Comparison of ENCODE assay signal across 8 mouse cellular contexts in genomic region chr6:56715270-56715666, GRCm38 (mm10). TPM values are rescaled to one million over a fixed set of nuclear protein-coding genes. Genes with fewer than 3 reads are reported as not detected.
DNase-seq lines count a peak whose midpoint lies in the region; ATAC-seq and TF ChIP-seq lines count a peak whose summit lies in the region.

No protein-coding gene starts in this region.

- no peak for TF ChIP-seq CTCF in forebrain, postnatal 0 days (IDR thresholded peaks at IDR 0.05; ENCODE audit: low read depth)

- intact Hi-C loops in left cerebral cortex, postnatal 4 days (cut with DNase I), result no loop called here

- peak overlapping the region; percentile 48 for H3K4me2 ChIP-seq in neural tube, embryonic 11.5 days (ENCODE audit: low read depth)
- H3K4me2 ChIP-seq in forebrain, postnatal 0 days (ENCODE audit: low read depth), result peak overlapping the region; percentile 64
- peak overlapping the region; percentile 57 for H3K4me2 ChIP-seq in limb, embryonic 14.5 days (replicated peaks; ENCODE audit: low read depth, low read length, severe bottlenecking)
- peak overlapping the region; percentile 83 for H3K4me2 ChIP-seq in midbrain, embryonic 16.5 days (ENCODE audit: low read length)

- no peak for DNase-seq in neural tube, embryonic 11.5 days (ENCODE audit: low spot score)
- no peak for DNase-seq in neural tube, embryonic 10.5 days (ENCODE audit: extremely low spot score, low spot score)
- peak; percentile 82 for DNase-seq in forebrain, postnatal 0 days
- peak; percentile 58 for DNase-seq in limb, embryonic 14.5 days (ENCODE audit: low spot score)
- no peak for DNase-seq in left cerebral cortex, postnatal 4 days
- DNase-seq in adrenal gland, adult (ENCODE audit: inconsistent age in 2 of 2, low spot score in 1 of 2), result no peak

- no peaks in the 10 kb centered on the region for H3K27me3 ChIP-seq in neural tube, embryonic 11.5 days (ENCODE audit: control insufficient read depth, insufficient read depth, low read length)
- H3K27me3 ChIP-seq in forebrain, postnatal 0 days (ENCODE audit: insufficient read depth, low read length), result no peaks in the 10 kb centered on the region
- H3K27me3 ChIP-seq in limb, embryonic 14.5 days (ENCODE audit: control insufficient read depth, insufficient read depth, low read length), result no peaks in the 10 kb centered on the region
- H3K27me3 ChIP-seq in midbrain, embryonic 16.5 days (ENCODE audit: control insufficient read depth, insufficient read depth, low read depth, low read length), result no peaks in the 10 kb centered on the region

- WGBS in neural tube, embryonic 11.5 days, result under 1% methylated on average over 25 of the region's 25 CpGs
- under 1% methylated on average over 25 of the region's 25 CpGs for WGBS in forebrain, postnatal 0 days
- WGBS in limb, embryonic 14.5 days, result under 1% methylated on average over 25 of the region's 25 CpGs
- WGBS in midbrain, embryonic 16.5 days, result 0% methylated on average over 25 of the region's 25 CpGs

- ATAC-seq in neural tube, embryonic 11.5 days (ENCODE audit: insufficient read depth, low FRiP score, low TSS enrichment), result peak; percentile 56; the same call in 1 of the 2 replicates
- peak; percentile 30 for ATAC-seq in activated CD4-positive, CD25-positive, alpha-beta regulatory T cell, adult 4 months
- no peak; the same call in 1 of the 2 replicates for ATAC-seq in forebrain, postnatal 0 days
- peak; percentile 21 for ATAC-seq in limb, embryonic 14.5 days (ENCODE audit: low FRiP score, low read depth)
- ATAC-seq in midbrain, embryonic 16.5 days, result peak; percentile 76; the same call in 1 of the 2 replicates

- TF ChIP-seq POLR2A in limb, embryonic 14.5 days (IDR thresholded peaks at IDR 0.05; ENCODE audit: borderline replicate concordance, extremely low read depth, insufficient read depth, insufficient read length), result no peak

- peak overlapping the region; percentile 62 for H3K4me3 ChIP-seq in neural tube, embryonic 11.5 days (ENCODE audit: low read depth, low read length)
- peak overlapping the region; percentile 88 for H3K4me3 ChIP-seq in forebrain, postnatal 0 days (ENCODE audit: low read depth, low read length)
- H3K4me3 ChIP-seq in limb, embryonic 14.5 days (replicated peaks; ENCODE audit: low read length), result peak overlapping the region; percentile 77
- peak overlapping the region; percentile 83 for H3K4me3 ChIP-seq in midbrain, embryonic 16.5 days (ENCODE audit: low read depth, low read length)

- H3K27ac ChIP-seq in neural tube, embryonic 11.5 days (ENCODE audit: low read depth, low read length), result peak overlapping the region; percentile 93
- H3K27ac ChIP-seq in forebrain, postnatal 0 days (ENCODE audit: low read depth, low read length), result peak overlapping the region; percentile 96
- peak overlapping the region; percentile 92 for H3K27ac ChIP-seq in limb, embryonic 14.5 days (replicated peaks; ENCODE audit: low read depth, low read length)
- peak overlapping the region; percentile 88 for H3K27ac ChIP-seq in midbrain, embryonic 16.5 days (ENCODE audit: low read length)

- no peaks in the 10 kb centered on the region for H3K9me3 ChIP-seq in neural tube, embryonic 11.5 days (ENCODE audit: control insufficient read depth, low read length)
- H3K9me3 ChIP-seq in forebrain, postnatal 0 days (ENCODE audit: low read length), result no peaks in the 10 kb centered on the region
- no peaks in the 10 kb centered on the region for H3K9me3 ChIP-seq in limb, embryonic 14.5 days (ENCODE audit: control insufficient read depth, low read length)
- no peaks in the 10 kb centered on the region for H3K9me3 ChIP-seq in midbrain, embryonic 16.5 days (replicated peaks; ENCODE audit: control insufficient read depth, low read length, poor library complexity, severe bottlenecking)

- peaks cover 6% of the 10 kb centered on the region; the same call in 1 of the 2 replicates for H3K4me1 ChIP-seq in neural tube, embryonic 11.5 days (ENCODE audit: control insufficient read depth, insufficient read depth, low read length)
- H3K4me1 ChIP-seq in forebrain, postnatal 0 days (ENCODE audit: insufficient read depth), result peaks cover 3% of the 10 kb centered on the region; the same call in 1 of the 2 replicates
- 0 out of 2 replicates have a peak, but pooled peaks cover 6% of the 10 kb centered on the region for H3K4me1 ChIP-seq in limb, embryonic 14.5 days (ENCODE audit: control insufficient read depth, insufficient read depth, low read length)
- H3K4me1 ChIP-seq in midbrain, embryonic 16.5 days (ENCODE audit: control insufficient read depth, insufficient read depth, low read length), result peaks cover 17% of the 10 kb centered on the region

- peak overlapping the region; percentile 78 for H3K9ac ChIP-seq in neural tube, embryonic 11.5 days (ENCODE audit: low read length)
- peak overlapping the region; percentile 90 for H3K9ac ChIP-seq in forebrain, postnatal 0 days
- peak overlapping the region; percentile 82 for H3K9ac ChIP-seq in limb, embryonic 14.5 days (ENCODE audit: low read depth, low read length, severe bottlenecking)
- H3K9ac ChIP-seq in midbrain, embryonic 16.5 days (ENCODE audit: low read depth, low read length), result peak overlapping the region; percentile 91

- H3K36me3 ChIP-seq in neural tube, embryonic 11.5 days (ENCODE audit: control insufficient read depth, insufficient read depth, low read length), result no peaks in the 10 kb centered on the region
- H3K36me3 ChIP-seq in forebrain, postnatal 0 days (ENCODE audit: insufficient read depth), result no peaks in the 10 kb centered on the region
- no peaks in the 10 kb centered on the region for H3K36me3 ChIP-seq in limb, embryonic 14.5 days (ENCODE audit: control insufficient read depth, insufficient read depth, low read length)
- H3K36me3 ChIP-seq in midbrain, embryonic 16.5 days (ENCODE audit: control insufficient read depth, insufficient read depth, low read length), result no peaks in the 10 kb centered on the region

RNA-seq across cellular contexts. Expression of gene Avl9, which starts 0.6 kb away (rescaled TPM):
- 31.3 and 32.7 TPM in 2 replicates for polyA plus RNA-seq in neural tube, embryonic 11.5 days (2014; fragmentation: Nextera tagmentation; extraction: Ambion mirVana)
- polyA plus RNA-seq in activated CD4-positive, CD25-positive, alpha-beta regulatory T cell, adult 4 months (2017; shearing (Covaris generic)), result 10 to 100 TPM; 10.8 to 15.2 TPM
- 59.7 and 66.1 TPM in 2 replicates for total RNA-seq in forebrain, postnatal 0 days (2014; rRNA removed)
- 12.3 and 19.9 TPM in 2 replicates for polyA plus RNA-seq in forebrain, postnatal 0 days (2015; fragmentation: Nextera tagmentation; extraction: Ambion mirVana)
- 9.0 and 9.4 TPM in 2 replicates for polyA plus RNA-seq in limb, embryonic 14.5 days (2012; rRNA removed)
- polyA plus RNA-seq in limb, embryonic 14.5 days (2014; fragmentation: Nextera tagmentation; extraction: Ambion mirVana), result 13.0 and 13.3 TPM in 2 replicates
- 25.9 and 31.6 TPM in 2 replicates for polyA plus RNA-seq in midbrain, embryonic 16.5 days (2015; fragmentation: Nextera tagmentation; extraction: Ambion mirVana)
- total RNA-seq in left cerebral cortex, postnatal 4 days (2021), result 10 to 100 TPM; 44.5 to 46.3 TPM

RNA-seq across cellular contexts. Expression of gene Lsm5, which starts 10.8 kb away (rescaled TPM):
- 172 and 177 TPM in 2 replicates for polyA plus RNA-seq in neural tube, embryonic 11.5 days (2014; fragmentation: Nextera tagmentation; extraction: Ambion mirVana)
- 100 to 1,000 TPM; 130 to 157 TPM for polyA plus RNA-seq in activated CD4-positive, CD25-positive, alpha-beta regulatory T cell, adult 4 months (2017; shearing (Covaris generic))
- total RNA-seq in forebrain, postnatal 0 days (2014; rRNA removed), result 67.2 and 68.4 TPM in 2 replicates
- polyA plus RNA-seq in forebrain, postnatal 0 days (2015; fragmentation: Nextera tagmentation; extraction: Ambion mirVana), result 91.7 and 129 TPM in 2 replicates
- polyA plus RNA-seq in limb, embryonic 14.5 days (2012; rRNA removed), result 58.5 and 122 TPM in 2 replicates
- polyA plus RNA-seq in limb, embryonic 14.5 days (2014; fragmentation: Nextera tagmentation; extraction: Ambion mirVana), result 127 and 135 TPM in 2 replicates
- polyA plus RNA-seq in midbrain, embryonic 16.5 days (2015; fragmentation: Nextera tagmentation; extraction: Ambion mirVana), result 65.2 and 82.3 TPM in 2 replicates
- total RNA-seq in left cerebral cortex, postnatal 4 days (2021), result 10 to 100 TPM; 32.4 to 43.2 TPM

Comparison
In these comparisons a context has a peak if more than half of its experiments do, and no peak if none do; other contexts are left out.
1. DNase-seq: peak in forebrain, postnatal 0 days (single experiment) and limb, embryonic 14.5 days (single experiment); none in neural tube, embryonic 11.5 days (single experiment), neural tube, embryonic 10.5 days (single experiment), left cerebral cortex, postnatal 4 days (single experiment) and adrenal gland, adult (0 of 2).
2. Peak in every context shown above with its lines, with median percentiles within 50 percentile points of each other: H3K27ac ChIP-seq, H3K4me2 ChIP-seq, H3K4me3 ChIP-seq and H3K9ac ChIP-seq.